Mouse (Mus musculus) limb, embryonic 14.5 days (tissue): Measurements from ENCODE around the gene Rab31. TPM values are rescaled to one million over a fixed set of nuclear protein-coding genes. Genes with fewer than 3 reads are reported as not detected.

Source experiments
- ATAC-seq: fragments of 200-750 bp; cut with Nextera tagmentation; 2 replicates; pipeline ENCODE4 v1.8.0; 2017; ENCODE audit warnings: low read depth, moderate number of reproducible peaks, moderate TSS enrichment; ENCODE audit not compliant: low FRiP score
- DNase-seq: peaks from one replicate; pipeline ENCODE4 v3.0.0-alpha.2; 2015; ENCODE audit warnings: low spot score
- H3K27ac ChIP-seq: fragments of 300-500 bp; sonication (generic); replicated peaks from 2 replicates; pipeline ENCODE4 v1.5.1; 2014; ENCODE audit warnings: low read depth, mild to moderate bottlenecking, low read length, moderate library complexity, mixed read lengths
- H3K27me3 ChIP-seq: fragments of 300-500 bp; sonication (generic); 2 replicates; pipeline ENCODE4 v1.6.1; 2014; ENCODE audit warnings: low read length, mixed read lengths; ENCODE audit not compliant: control insufficient read depth, insufficient read depth
- H3K36me3 ChIP-seq: fragments of 300-500 bp; sonication (generic); 2 replicates; pipeline ENCODE4 v1.6.1; 2014; ENCODE audit warnings: mild to moderate bottlenecking, low read length, moderate library complexity, mixed read lengths; ENCODE audit not compliant: control insufficient read depth, insufficient read depth
- H3K4me1 ChIP-seq: fragments of 300-500 bp; sonication (generic); 2 replicates; pipeline ENCODE4 v1.6.1; 2014; ENCODE audit warnings: antibody characterized with exemption, low read length, mixed read lengths; ENCODE audit not compliant: control insufficient read depth, insufficient read depth
- H3K4me2 ChIP-seq: fragments of 300-500 bp; sonication (generic); replicated peaks from 2 replicates; pipeline ENCODE4 v1.6.1; 2014; ENCODE audit warnings: low read depth, mild to moderate bottlenecking, low read length, moderate library complexity; ENCODE audit not compliant: severe bottlenecking
- H3K4me3 ChIP-seq: fragments of 300-500 bp; sonication (generic); replicated peaks from 2 replicates; pipeline ENCODE4 v1.5.1; 2014; ENCODE audit warnings: low read length
- H3K9ac ChIP-seq: fragments of 300-500 bp; sonication (generic); 2 replicates; pipeline ENCODE4 v1.6.1; 2014; ENCODE audit warnings: mild to moderate bottlenecking, low read depth, low read length, moderate library complexity; ENCODE audit not compliant: severe bottlenecking
- H3K9me3 ChIP-seq: fragments of 300-500 bp; sonication (generic); 2 replicates; pipeline ENCODE4 v1.6.1; 2016; ENCODE audit warnings: low read length; ENCODE audit not compliant: control insufficient read depth
- POLR2A ChIP-seq: fragments of 200-500 bp; IDR thresholded peaks from 2 replicates; pipeline ENCODE4 v1.8.0; 2012; ENCODE audit warnings: inconsistent platforms, mild to moderate bottlenecking, moderate library complexity, borderline replicate concordance; ENCODE audit not compliant: insufficient read depth, insufficient read length; ENCODE audit errors: extremely low read depth
- WGBS: fragments of 180-500 bp; shearing (Covaris S2); extraction: QIAGEN DNeasy Blood & Tissue Kit; methylation state at CpG from one replicate; pipeline ENCODE4 v1.1.7; 2014; 5-methylcytosine and 5-hydroxymethylcytosine counted together
- polyA plus RNA-seq, 2 experiments: library from polyadenylated mRNA; depleted of rRNA in 1 of 2; stranded (reverse) in 1 of 2; unstranded in 1 of 2; fragments of >200 nt; fragmentation: Nextera tagmentation in 1 of 2; extraction: Ambion mirVana in 1 of 2; gene quantifications; 2 replicates each; pipeline versions ENCODE4 v1.2.1 to v1.2.3; 2012 to 2014

Rab31 gene
- polyA plus RNA-seq, 2 experiments = 36.3 to 67.8 TPM

- TF ChIP-seq POLR2A = no peak
- H3K4me3 ChIP-seq = no peak overlapping the region
- peaks cover 3% of the 10 kb centered on the region; the same call in 1 of the 2 replicates for H3K36me3 ChIP-seq
- no peak for DNase-seq
- H3K27me3 ChIP-seq = no peaks in the 10 kb centered on the region
- ATAC-seq = no peak
- no peak overlapping the region for H3K27ac ChIP-seq
- no peak overlapping the region for H3K9ac ChIP-seq
- H3K4me2 ChIP-seq = no peak overlapping the region
- peaks cover 8% of the 10 kb centered on the region for H3K4me1 ChIP-seq
- 94% methylated on average over 4 of the region's 4 CpGs for WGBS
- no peaks in the 10 kb centered on the region for H3K9me3 ChIP-seq
These were observed 14.7 kb upstream of the Rab31 start for GRCm38 (mm10) chr17:65787261-65787660.

GRCm38 (mm10) chr17:65786225-65786624, 13.7 kb upstream of the Rab31 start:
- TF ChIP-seq POLR2A = no peak
- no peaks in the 10 kb centered on the region for H3K9me3 ChIP-seq
- DNase-seq = no peak
- H3K27me3 ChIP-seq = no peaks in the 10 kb centered on the region
- no peak overlapping the region for H3K4me3 ChIP-seq
- ATAC-seq = no peak
- H3K9ac ChIP-seq = no peak overlapping the region
- no peak overlapping the region for H3K4me2 ChIP-seq
- WGBS = 80% methylated on average over 7 of the region's 7 CpGs
- no peak overlapping the region for H3K27ac ChIP-seq
- H3K4me1 ChIP-seq = peaks cover 13% of the 10 kb centered on the region
- peaks cover 3% of the 10 kb centered on the region; the same call in 1 of the 2 replicates for H3K36me3 ChIP-seq

- Histone ChIP-seq H3K27me3 (no peaks in the 10 kb centered on the region), H3K9ac (no peak overlapping the region), H3K4me1 (peaks cover 13% of the 10 kb centered on the region), H3K9me3 (no peaks in the 10 kb centered on the region), H3K27ac (no peak overlapping the region), H3K4me2 (no peak overlapping the region), H3K4me3 (no peak overlapping the region), H3K36me3 (peaks cover 3% of the 10 kb centered on the region; the same call in 1 of the 2 replicates)
- DNase-seq (no peak), ATAC-seq (no peak)
- no peak for TF ChIP-seq POLR2A
These were observed 13.2 kb upstream of the Rab31 start for GRCm38 (mm10) chr17:65785707-65786106.

- Histone ChIP-seq H3K27ac (no peak overlapping the region; the same call in 1 of the 2 replicates), H3K36me3 (peaks cover 3% of the 10 kb centered on the region; the same call in 1 of the 2 replicates), H3K4me1 (peaks cover 13% of the 10 kb centered on the region), H3K9ac (peak overlapping the region; percentile 99), H3K9me3 (no peaks in the 10 kb centered on the region), H3K4me3 (peak overlapping the region; percentile 82), H3K4me2 (peak overlapping the region; percentile 48), H3K27me3 (no peaks in the 10 kb centered on the region)
- DNase-seq (no peak), ATAC-seq (no peak)
- TF ChIP-seq POLR2A = no peak
- WGBS = 69% methylated on average over 8 of the region's 8 CpGs
These were observed 12.1 kb upstream of the Rab31 start for GRCm38 (mm10) chr17:65784610-65785140.

- Histone ChIP-seq H3K4me2 (peak overlapping the region; percentile 61), H3K36me3 (peaks cover 3% of the 10 kb centered on the region; the same call in 1 of the 2 replicates), H3K4me3 (peak overlapping the region; percentile 82), H3K27me3 (no peaks in the 10 kb centered on the region), H3K4me1 (peaks cover 13% of the 10 kb centered on the region), H3K9ac (peak overlapping the region; percentile 99), H3K27ac (peak overlapping the region; percentile 99), H3K9me3 (no peaks in the 10 kb centered on the region)
- ATAC-seq = peak; percentile 71
- 1% methylated on average over 25 of the region's 135 CpGs for WGBS
- peak; percentile 66 for DNase-seq
- no peak for TF ChIP-seq POLR2A
These were observed 10.9 kb upstream of the Rab31 start for GRCm38 (mm10) chr17:65783182-65784161.
